Mouse (Mus musculus) midbrain, embryonic 16.5 days (tissue): ENCODE measurements around the gene Atp9a. TPM values are rescaled to one million over a fixed set of nuclear protein-coding genes. Genes with fewer than 3 reads are reported as not detected.

Source experiments
- ATAC-seq: fragments of 200-750 bp; cut with Nextera tagmentation; 2 replicates; pipeline ENCODE4 v1.8.0; 2017; ENCODE audit warnings: moderate TSS enrichment
- H3K27ac ChIP-seq: fragments of 300-500 bp; sonication (generic); 2 replicates; pipeline ENCODE4 v1.5.1; 2014; ENCODE audit warnings: mild to moderate bottlenecking, low read length, mixed read lengths
- H3K27me3 ChIP-seq: fragments of 300-500 bp; sonication (generic); 2 replicates; pipeline ENCODE4 v1.6.1; 2014; ENCODE audit warnings: low read depth, low read length, mixed read lengths; ENCODE audit not compliant: control insufficient read depth, insufficient read depth
- H3K36me3 ChIP-seq: fragments of 300-500 bp; sonication (generic); 2 replicates; pipeline ENCODE4 v1.6.1; 2014; ENCODE audit warnings: mild to moderate bottlenecking, low read length, moderate library complexity, mixed read lengths; ENCODE audit not compliant: control insufficient read depth, insufficient read depth
- H3K4me1 ChIP-seq: fragments of 300-500 bp; sonication (generic); 2 replicates; pipeline ENCODE4 v1.6.1; 2014; ENCODE audit warnings: mild to moderate bottlenecking, low read length, mixed read lengths; ENCODE audit not compliant: control insufficient read depth, insufficient read depth
- H3K4me2 ChIP-seq: fragments of 300-500 bp; sonication (generic); 2 replicates; pipeline ENCODE4 v1.6.1; 2014; ENCODE audit warnings: mild to moderate bottlenecking, low read length, mixed read lengths
- H3K4me3 ChIP-seq: fragments of 300-500 bp; sonication (generic); 2 replicates; pipeline ENCODE4 v1.5.1; 2014; ENCODE audit warnings: low read depth, mild to moderate bottlenecking, low read length, moderate library complexity, mixed read lengths
- H3K9ac ChIP-seq: fragments of 300-500 bp; sonication (generic); 2 replicates; pipeline ENCODE4 v1.6.1; 2014; ENCODE audit warnings: low read depth, low read length, mixed read lengths
- H3K9me3 ChIP-seq: fragments of 300-500 bp; sonication (generic); replicated peaks from 2 replicates; pipeline ENCODE4 v1.6.1; 2014; ENCODE audit warnings: mild to moderate bottlenecking, low read length, mixed read lengths; ENCODE audit not compliant: control insufficient read depth, poor library complexity, severe bottlenecking
- WGBS: fragments of 180-500 bp; shearing (Covaris S2); extraction: QIAGEN DNeasy Blood & Tissue Kit; methylation state at CpG from one replicate; pipeline ENCODE4 v1.1.7; 2014; 5-methylcytosine and 5-hydroxymethylcytosine counted together
- polyA plus RNA-seq: library from polyadenylated mRNA; unstranded; fragments of >200 nt; fragmentation: Nextera tagmentation; extraction: Ambion mirVana; gene quantifications from 2 replicates; pipeline ENCODE4 v1.2.1, GENCODE M21; 2015

Atp9a gene
- polyA plus RNA-seq, 1 experiment from 2014 or later, result 97.1 TPM

- Histone ChIP-seq H3K27ac (no peak overlapping the region), H3K9ac (no peak overlapping the region), H3K4me2 (no peak overlapping the region), H3K4me3 (no peak overlapping the region), H3K9me3 (no peaks in the 10 kb centered on the region), H3K36me3 (no peaks in the 10 kb centered on the region), H3K4me1 (peaks cover 7% of the 10 kb centered on the region; the same call in 1 of the 2 replicates), H3K27me3 (no peaks in the 10 kb centered on the region)
- 92% methylated on average over 3 of the region's 3 CpGs for WGBS
- ATAC-seq, result no peak
These were observed 131.3 kb downstream of the Atp9a start for GRCm38 (mm10) chr2:168610941-168611340.

GRCm38 (mm10) chr2:168609653-168610248, 132.5 kb downstream of the Atp9a start:
- Histone ChIP-seq H3K27ac (0 out of 2 replicates have a peak overlapping the region, but pooled peaks have one; percentile 19), H3K4me3 (no peak overlapping the region), H3K27me3 (no peaks in the 10 kb centered on the region), H3K4me2 (no peak overlapping the region), H3K36me3 (no peaks in the 10 kb centered on the region), H3K9me3 (no peaks in the 10 kb centered on the region), H3K9ac (no peak overlapping the region), H3K4me1 (peaks cover 7% of the 10 kb centered on the region; the same call in 1 of the 2 replicates)
- WGBS, result 30% methylated on average over 6 of the region's 6 CpGs
- peak; percentile 49; the same call in 1 of the 2 replicates for ATAC-seq

DNA sequence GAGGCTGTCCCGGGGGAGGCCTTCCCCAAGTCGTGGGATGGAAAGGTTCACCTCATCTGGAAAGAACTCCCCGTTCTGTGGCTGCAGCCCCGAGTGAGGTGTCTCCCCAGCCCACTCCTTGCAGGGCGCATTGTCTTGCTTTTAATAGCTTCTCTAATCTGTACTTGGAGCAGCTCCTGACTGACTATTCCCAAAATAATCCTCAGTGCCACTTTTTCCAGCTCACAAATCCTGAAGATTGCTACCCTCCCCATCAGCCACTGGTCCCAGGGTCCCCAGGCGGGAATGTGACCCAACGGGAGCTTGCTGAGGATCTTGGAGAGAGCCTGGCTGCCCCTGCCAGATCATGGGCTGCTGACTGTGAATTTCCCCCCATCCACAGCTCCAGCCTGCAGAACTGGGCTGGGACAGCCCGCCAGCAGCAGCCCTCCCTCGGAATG, 134.1 kb downstream of the Atp9a start:
- H3K4me1 ChIP-seq, result peaks cover 7% of the 10 kb centered on the region; the same call in 1 of the 2 replicates
- H3K27ac ChIP-seq, result no peak overlapping the region
- no peak overlapping the region for H3K4me3 ChIP-seq
- WGBS, result 55% methylated on average over 9 of the region's 9 CpGs
- ATAC-seq, result no peak
- no peaks in the 10 kb centered on the region for H3K36me3 ChIP-seq
- H3K4me2 ChIP-seq, result no peak overlapping the region
- no peaks in the 10 kb centered on the region for H3K9me3 ChIP-seq
- no peaks in the 10 kb centered on the region for H3K27me3 ChIP-seq
- H3K9ac ChIP-seq, result no peak overlapping the region

- Histone ChIP-seq H3K4me3 (no peak overlapping the region), H3K9ac (0 out of 2 replicates have a peak overlapping the region, but pooled peaks have one; percentile 21), H3K27ac (no peak overlapping the region), H3K4me1 (peaks cover 26% of the 10 kb centered on the region), H3K4me2 (no peak overlapping the region), H3K27me3 (peaks cover 7% of the 10 kb centered on the region; the same call in 1 of the 2 replicates), H3K9me3 (no peaks in the 10 kb centered on the region), H3K36me3 (no peaks in the 10 kb centered on the region)
- WGBS, result 52% methylated on average over 16 of the region's 16 CpGs
- no peak for ATAC-seq
These were observed 137.5 kb downstream of the Atp9a start for GRCm38 (mm10) chr2:168604655-168605070.

- Histone ChIP-seq H3K9me3 (no peaks in the 10 kb centered on the region), H3K27ac (no peak overlapping the region), H3K36me3 (no peaks in the 10 kb centered on the region), H3K9ac (no peak overlapping the region), H3K4me3 (no peak overlapping the region), H3K4me1 (peaks cover 20% of the 10 kb centered on the region), H3K27me3 (peaks cover 7% of the 10 kb centered on the region; the same call in 1 of the 2 replicates), H3K4me2 (no peak overlapping the region; the same call in 1 of the 2 replicates)
- 22% methylated on average over 12 of the region's 12 CpGs for WGBS
- no peak for ATAC-seq
These were observed 139.8 kb downstream of the Atp9a start for GRCm38 (mm10) chr2:168602387-168602741.

- Histone ChIP-seq H3K36me3 (no peaks in the 10 kb centered on the region), H3K9me3 (no peaks in the 10 kb centered on the region), H3K27me3 (peaks cover 7% of the 10 kb centered on the region; the same call in 1 of the 2 replicates), H3K4me1 (peaks cover 20% of the 10 kb centered on the region), H3K9ac (peak within 1 kb of the TSS; percentile 73), H3K27ac (peak within 1 kb of the TSS; percentile 73), H3K4me3 (peak within 1 kb of the TSS; percentile 63), H3K4me2 (peak within 1 kb of the TSS; percentile 82)
- ATAC-seq, result peak; percentile 85
- WGBS, result under 1% methylated on average over 41 of the region's 56 CpGs
These were observed 140.5 kb downstream of the Atp9a start, which contains the start of gene Nfatc2 for GRCm38 (mm10) chr2:168601491-168602386. Nfatc2 (minus strand) TSS chr2:168601657.

DNA sequence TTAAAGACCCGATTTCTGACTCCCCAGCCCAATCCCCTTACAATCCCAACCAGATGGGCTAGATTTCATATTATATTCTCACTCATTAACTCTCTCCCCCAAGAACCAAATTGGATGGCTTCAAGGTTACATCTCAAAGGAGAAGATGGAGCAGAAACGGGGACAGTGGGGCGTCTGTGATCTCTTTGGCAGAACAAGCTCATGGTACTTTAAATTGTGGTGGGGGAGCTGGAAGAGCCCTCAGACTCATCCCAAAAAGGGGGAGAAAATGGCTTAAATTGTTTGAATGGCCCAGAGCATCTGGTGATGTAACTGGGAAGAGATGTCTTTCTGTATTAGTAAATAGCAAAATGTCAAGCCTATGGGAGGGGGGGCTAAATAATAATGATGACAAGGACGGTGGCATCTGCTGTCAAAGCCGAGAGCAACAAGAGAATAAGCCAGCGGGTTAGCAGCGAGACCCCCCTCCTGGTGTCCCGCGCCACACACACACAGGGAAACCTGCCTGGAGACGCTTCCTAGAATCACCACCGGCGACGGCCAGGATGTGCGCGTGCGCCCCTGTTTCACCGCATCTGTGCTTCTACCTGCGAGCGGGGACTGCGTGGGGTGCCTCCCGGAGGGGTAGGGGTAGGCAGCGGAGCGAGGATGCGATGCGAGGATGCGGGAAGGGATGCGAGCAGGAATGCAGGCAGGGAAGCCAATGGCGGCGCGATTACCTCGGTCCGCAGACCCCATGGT, 141.3 kb downstream of the Atp9a start:
- H3K27me3 ChIP-seq, result peaks cover 7% of the 10 kb centered on the region; the same call in 1 of the 2 replicates
- peak overlapping the region; percentile 73 for H3K27ac ChIP-seq
- H3K4me1 ChIP-seq, result peaks cover 20% of the 10 kb centered on the region
- under 1% methylated on average over 32 of the region's 32 CpGs for WGBS
- H3K4me2 ChIP-seq, result peak overlapping the region; percentile 82
- ATAC-seq, result peak; percentile 78
- no peaks in the 10 kb centered on the region for H3K9me3 ChIP-seq
- H3K4me3 ChIP-seq, result peak overlapping the region; percentile 63
- H3K36me3 ChIP-seq, result no peaks in the 10 kb centered on the region
- peak overlapping the region; percentile 73 for H3K9ac ChIP-seq

- H3K4me1 ChIP-seq, result peaks cover 9% of the 10 kb centered on the region
- no peaks in the 10 kb centered on the region for H3K36me3 ChIP-seq
- H3K27me3 ChIP-seq, result peaks cover 10% of the 10 kb centered on the region
- no peak overlapping the region for H3K4me2 ChIP-seq
- WGBS, result 76% methylated on average over 7 of the region's 7 CpGs
- H3K9me3 ChIP-seq, result no peaks in the 10 kb centered on the region
- no peak for ATAC-seq
- H3K9ac ChIP-seq, result no peak overlapping the region
- no peak overlapping the region for H3K27ac ChIP-seq
- no peak overlapping the region for H3K4me3 ChIP-seq
These were observed 146.5 kb downstream of the Atp9a start for GRCm38 (mm10) chr2:168595693-168596092.
